Mouse (Mus musculus) MEL (cell line): ENCODE measurements around the gene Gm20388. TPM values are rescaled to one million over a fixed set of nuclear protein-coding genes. Genes with fewer than 3 reads are reported as not detected.

Source experiments
- DNase-seq: peaks from one replicate; pipeline ENCODE4 v3.0.0; 2011; ENCODE audit warnings: low read depth, low spot score
- H3K27ac ChIP-seq: 2 replicates; pipeline ENCODE4 v1.5.1; 2012; ENCODE audit warnings: low read depth, mild to moderate bottlenecking, control low read depth, low read length, moderate library complexity; ENCODE audit not compliant: control insufficient read depth
- H3K27me3 ChIP-seq, 2 experiments: fragments of 150-350 bp in 1 of 2; sonication (generic) in 1 of 2; 2 replicates each; pipeline ENCODE4 v1.6.1; 2012; ENCODE audit warnings: low read length in 2 of 2, mild to moderate bottlenecking in 2 of 2, improper control_type of control experiment in 1 of 2, moderate library complexity in 1 of 2; ENCODE audit not compliant: insufficient read depth in 2 of 2, control insufficient read depth in 1 of 2
- H3K36me3 ChIP-seq, 2 experiments: 2 replicates each; pipeline ENCODE4 v1.6.1; 2012 to 2014; ENCODE audit warnings: low read length in 2 of 2, improper control_type of control experiment in 1 of 2, inconsistent platforms in 1 of 2, mild to moderate bottlenecking in 1 of 2; ENCODE audit not compliant: insufficient read depth in 2 of 2, control insufficient read depth in 1 of 2
- H3K4me1 ChIP-seq, 2 experiments: fragments of 150-350 bp in 1 of 2; sonication (generic) in 1 of 2; 2 replicates each; pipeline ENCODE4 v1.6.1; 2012; ENCODE audit warnings: low read length in 2 of 2, improper control_type of control experiment in 1 of 2, mild to moderate bottlenecking in 1 of 2; ENCODE audit not compliant: insufficient read depth in 2 of 2, control insufficient read depth in 1 of 2
- H3K4me3 ChIP-seq, 2 experiments: fragments of 150-350 bp in 1 of 2; sonication (generic) in 1 of 2; 2 replicates each; pipeline ENCODE4 v1.5.1; 2012; ENCODE audit warnings: low read depth in 2 of 2, low read length in 2 of 2, mild to moderate bottlenecking in 2 of 2, moderate library complexity in 2 of 2, control low read depth in 1 of 2, improper control_type of control experiment in 1 of 2; ENCODE audit not compliant: control insufficient read depth in 1 of 2, insufficient read depth in 1 of 2
- H3K79me2 ChIP-seq: 2 replicates; pipeline ENCODE4 v1.6.1; 2012; ENCODE audit warnings: mild to moderate bottlenecking, low read length, moderate library complexity; ENCODE audit not compliant: control insufficient read depth, poor library complexity, insufficient read depth
- H3K9ac ChIP-seq: 2 replicates; pipeline ENCODE4 v1.6.1; 2012; ENCODE audit warnings: low read depth, mild to moderate bottlenecking, control low read depth, low read length, moderate library complexity; ENCODE audit not compliant: control insufficient read depth, poor library complexity, severe bottlenecking
- H3K9me3 ChIP-seq: fragments of 150-350 bp; sonication (generic); replicated peaks from 2 replicates; pipeline ENCODE4 v1.6.1; 2012; ENCODE audit warnings: mild to moderate bottlenecking, low read length, improper control_type of control experiment, moderate library complexity; ENCODE audit not compliant: insufficient read depth
- CHD2 ChIP-seq: IDR thresholded peaks from 2 replicates; pipeline ENCODE4 v1.6.1; 2011; ENCODE audit warnings: low read length, improper control_type of control experiment
- CTCF ChIP-seq, 3 experiments: IDR thresholded peaks in 2 of 3; conservative IDR thresholded peaks in 1 of 3; 2 replicates each; pipeline ENCODE4 v1.5.1; 2011 to 2012; ENCODE audit warnings: low read length in 3 of 3, low read depth in 2 of 3, mild to moderate bottlenecking in 2 of 3, improper control_type of control experiment in 1 of 3, inconsistent platforms in 1 of 3, mixed read lengths in 1 of 3, moderate library complexity in 1 of 3; ENCODE audit not compliant: control insufficient read depth in 1 of 3, insufficient read depth in 1 of 3, poor library complexity in 1 of 3, severe bottlenecking in 1 of 3
- ELF1 ChIP-seq: IDR thresholded peaks from 2 replicates; pipeline ENCODE4 v1.6.1; 2014; ENCODE audit warnings: low read depth, mild to moderate bottlenecking, inconsistent platforms, low read length, improper control_type of control experiment, moderate library complexity
- ETS1 ChIP-seq: IDR thresholded peaks from 2 replicates; pipeline ENCODE4 v1.6.1; 2012; ENCODE audit warnings: low read depth, mild to moderate bottlenecking, inconsistent platforms, low read length, improper control_type of control experiment, moderate library complexity
- GABPA ChIP-seq: IDR thresholded peaks from 2 replicates; pipeline ENCODE4 v1.6.1; 2012; ENCODE audit warnings: low read depth, mild to moderate bottlenecking, inconsistent platforms, low read length, improper control_type of control experiment, moderate library complexity
- HCFC1 ChIP-seq: IDR thresholded peaks from 2 replicates; pipeline ENCODE4 v1.6.1; 2012; ENCODE audit warnings: low read depth, mild to moderate bottlenecking, inconsistent platforms, low read length, improper control_type of control experiment, moderate library complexity
- JUND ChIP-seq: IDR thresholded peaks from 2 replicates; pipeline ENCODE4 v1.6.1; 2011; ENCODE audit warnings: low read depth, mild to moderate bottlenecking, improper control_type of control experiment, low read length
- KAT2A ChIP-seq: conservative IDR thresholded peaks from 2 replicates; pipeline ENCODE4 v1.6.1; 2012; ENCODE audit warnings: low read depth, low read length, improper control_type of control experiment, inconsistent platforms
- MAFK ChIP-seq: IDR thresholded peaks from 2 replicates; pipeline ENCODE4 v1.6.1; 2011; ENCODE audit warnings: low read depth, mild to moderate bottlenecking, low read length, improper control_type of control experiment, borderline replicate concordance
- MAX ChIP-seq: IDR thresholded peaks from 2 replicates; pipeline ENCODE4 v1.6.1; 2011; ENCODE audit warnings: low read length, improper control_type of control experiment
- MAZ ChIP-seq: IDR thresholded peaks from 2 replicates; pipeline ENCODE4 v1.6.1; 2012; ENCODE audit warnings: low read depth, mild to moderate bottlenecking, inconsistent platforms, low read length, improper control_type of control experiment
- MXI1 ChIP-seq: IDR thresholded peaks from 2 replicates; pipeline ENCODE4 v1.6.1; 2011; ENCODE audit warnings: mild to moderate bottlenecking, low read depth, low read length, improper control_type of control experiment
- MYB ChIP-seq: IDR thresholded peaks from 2 replicates; pipeline ENCODE4 v1.6.1; 2011; ENCODE audit warnings: mild to moderate bottlenecking, low read depth, low read length, improper control_type of control experiment
- NELFE ChIP-seq: IDR thresholded peaks from 2 replicates; pipeline ENCODE4 v1.6.1; 2011; ENCODE audit warnings: low read depth, low read length, improper control_type of control experiment
- POLR2A ChIP-seq, 2 experiments: IDR thresholded peaks; 2 replicates each; pipeline ENCODE4 v1.6.1; 2011 to 2012; ENCODE audit warnings: low read length in 2 of 2, mild to moderate bottlenecking in 2 of 2, control low read depth in 1 of 2, improper control_type of control experiment in 1 of 2, low read depth in 1 of 2, moderate library complexity in 1 of 2; ENCODE audit not compliant: control insufficient read depth in 1 of 2, insufficient read depth in 1 of 2, poor library complexity in 1 of 2
- RAD21 ChIP-seq: IDR thresholded peaks from 2 replicates; pipeline ENCODE4 v1.6.1; 2011; ENCODE audit warnings: mild to moderate bottlenecking, low read depth, low read length, improper control_type of control experiment
- SMC3 ChIP-seq: IDR thresholded peaks from 2 replicates; pipeline ENCODE4 v1.6.1; 2011; ENCODE audit warnings: low read depth, low read length, improper control_type of control experiment
- TAL1 ChIP-seq: IDR thresholded peaks from 2 replicates; pipeline ENCODE4 v1.6.1; 2012; ENCODE audit warnings: mild to moderate bottlenecking, inconsistent platforms, low read length, moderate library complexity, mixed read lengths
- TBP ChIP-seq: IDR thresholded peaks from 2 replicates; pipeline ENCODE4 v1.8.0; 2011; ENCODE audit warnings: low read depth, low read length, improper control_type of control experiment
- TCF12 ChIP-seq: IDR thresholded peaks from 2 replicates; pipeline ENCODE4 v1.6.1; 2014; ENCODE audit warnings: low read depth, mild to moderate bottlenecking, inconsistent platforms, low read length, improper control_type of control experiment, moderate library complexity
- UBTF ChIP-seq: IDR thresholded peaks from 2 replicates; pipeline ENCODE4 v1.6.1; 2012; ENCODE audit warnings: low read depth, mild to moderate bottlenecking, inconsistent platforms, low read length, improper control_type of control experiment, moderate library complexity, borderline replicate concordance; ENCODE audit not compliant: insufficient read depth
- USF1 ChIP-seq: IDR thresholded peaks from 2 replicates; pipeline ENCODE4 v1.6.1; 2014; ENCODE audit warnings: low read depth, mild to moderate bottlenecking, inconsistent platforms, low read length, improper control_type of control experiment, moderate library complexity
- USF2 ChIP-seq, 2 experiments: IDR thresholded peaks; 2 replicates each; pipeline ENCODE4 v1.6.1; 2011 to 2012; ENCODE audit warnings: improper control_type of control experiment in 2 of 2, low read length in 2 of 2, borderline replicate concordance in 1 of 2, inconsistent platforms in 1 of 2, low read depth in 1 of 2, mild to moderate bottlenecking in 1 of 2; ENCODE audit not compliant: insufficient read depth in 1 of 2
- ZC3H11A ChIP-seq: IDR thresholded peaks from 2 replicates; pipeline ENCODE4 v1.6.1; 2012; ENCODE audit warnings: low read depth, mild to moderate bottlenecking, inconsistent platforms, low read length, improper control_type of control experiment
- ZNF384 ChIP-seq: IDR thresholded peaks from 2 replicates; pipeline ENCODE4 v1.6.1; 2012; ENCODE audit warnings: low read depth, mild to moderate bottlenecking, inconsistent platforms, low read length, improper control_type of control experiment
- polyA plus RNA-seq, 2 experiments: library from polyadenylated mRNA; stranded (reverse) in 1 of 2; unstranded in 1 of 2; fragments of >175 nt in 1 of 2; fragments of >200 nt in 1 of 2; gene quantifications; 2 replicates each; pipeline versions ENCODE4 v1.2.1 to v1.2.4; 2012; ENCODE audit warnings: low replicate concordance in 2 of 2, low read depth in 1 of 2; ENCODE audit not compliant: insufficient read length in 2 of 2, insufficient read depth in 1 of 2, missing spikeins in 1 of 2
- total RNA-seq: library from RNA; depleted of rRNA; stranded (reverse); fragments of 300-350 nt; gene quantifications from 2 replicates; pipeline ENCODE4 v1.2.3, GENCODE M21; 2012

Gene Gm20388
- total and polyA plus RNA-seq, 3 experiments, result 11.1 to 17.8 TPM; not detected in 1

DNA sequence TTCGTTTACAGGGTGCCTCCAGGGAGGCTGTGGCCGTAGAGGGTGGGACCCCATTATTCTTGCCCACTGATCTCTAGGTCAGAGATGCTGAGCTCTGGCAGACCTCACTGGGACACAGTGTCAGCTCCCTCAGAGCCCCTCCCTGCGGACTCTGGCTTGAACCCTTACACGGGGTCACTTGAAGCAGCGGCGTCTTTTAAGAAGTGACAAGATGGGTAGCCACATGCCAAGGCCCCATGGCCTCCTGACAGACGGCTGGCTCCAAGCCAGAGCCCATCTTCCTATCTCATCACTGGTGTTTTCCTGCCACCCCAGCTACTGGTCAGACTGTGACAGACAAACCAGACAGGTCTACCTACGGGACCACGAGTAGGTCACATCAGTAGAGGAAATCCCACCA is 2288.6 kb downstream of the Gm20388 start (continued):
- TF ChIP-seq GABPA, result no peak
- no peak for TF ChIP-seq ELF1

DNA sequence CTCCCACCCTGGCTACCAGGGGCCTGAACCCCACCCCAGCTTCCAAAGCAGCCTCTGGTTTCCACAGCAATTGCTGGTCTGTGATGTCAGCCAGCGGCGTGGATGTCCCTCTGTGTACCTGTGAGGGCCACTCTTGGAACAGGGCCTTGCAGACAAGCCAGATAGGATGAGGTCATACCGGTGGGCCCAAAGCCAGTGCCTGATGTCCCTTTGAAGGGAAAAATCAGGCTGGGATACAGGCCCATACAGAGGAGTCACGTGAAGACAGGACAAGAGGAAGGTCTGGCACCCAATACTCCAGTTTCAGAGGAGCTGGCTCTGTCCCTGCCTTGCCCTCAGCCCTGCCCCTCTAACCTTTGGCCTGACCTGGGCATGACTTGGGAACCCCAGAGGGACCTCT is 2289.2 kb downstream of the Gm20388 start:
- Histone ChIP-seq H3K9ac (no peak overlapping the region), H3K27ac (no peak overlapping the region), H3K9me3 (no peaks in the 10 kb centered on the region), H3K79me2 (no peaks in the 10 kb centered on the region), H3K36me3 (no peaks in the 10 kb centered on the region), H3K4me3 (no peak overlapping the region), H3K27me3 (no peaks in the 10 kb centered on the region), H3K4me1 (no peaks in the 10 kb centered on the region)
- DNase-seq, result no peak
- TF ChIP-seq KAT2A (no peak), POLR2A (IDR thresholded peaks at IDR 0.05; ENCODE audit: control insufficient read depth in 1 of 2, insufficient read depth in 1 of 2, low read depth in 1 of 2, low read length in 2 of 2, poor library complexity in 1 of 2) (no peak), MXI1 (no peak), RAD21 (no peak), TBP (no peak), ZC3H11A (no peak), MYB (no peak), SMC3 (no peak), TCF12 (no peak), ZNF384 (no peak), HCFC1 (no peak), MAX (no peak), JUND (no peak), TAL1 (no peak), CTCF (IDR thresholded peaks at IDR 0.05 in 2 of 3, conservative IDR thresholded peaks at IDR 0.05 in 1 of 3; ENCODE audit: control insufficient read depth in 1 of 3, insufficient read depth in 1 of 3, low read depth in 2 of 3, low read length in 3 of 3, poor library complexity in 1 of 3, severe bottlenecking in 1 of 3) (no peak), MAFK (no peak), ETS1 (no peak), NELFE (no peak), USF1 (no peak)

- Histone ChIP-seq H3K4me1 (no peaks in the 10 kb centered on the region), H3K27ac (no peak overlapping the region), H3K36me3 (no peaks in the 10 kb centered on the region), H3K79me2 (no peaks in the 10 kb centered on the region), H3K9me3 (no peaks in the 10 kb centered on the region), H3K27me3 (peaks cover 0 to 3% of the 10 kb centered on the region in 2 experiments; a peak in 1 of 4 replicates), H3K4me3 (no peak overlapping the region), H3K9ac (no peak overlapping the region)
- no peak for DNase-seq
- TF ChIP-seq HCFC1 (no peak), USF2 (IDR thresholded peaks at IDR 0.05; ENCODE audit: borderline replicate concordance in 1 of 2, insufficient read depth in 1 of 2, low read depth in 1 of 2, low read length in 2 of 2) (no peak), MAZ (no peak), NELFE (no peak), MAFK (no peak), CHD2 (no peak), UBTF (no peak), USF1 (no peak), POLR2A (IDR thresholded peaks at IDR 0.05; ENCODE audit: control insufficient read depth in 1 of 2, insufficient read depth in 1 of 2, low read depth in 1 of 2, low read length in 2 of 2, poor library complexity in 1 of 2) (no peak)
Measured at GRCm38 (mm10) chr8:122211591-122211990, 2300.9 kb downstream of the Gm20388 start.
